Mouse (Mus musculus) intestine, embryonic 16.5 days (tissue): ENCODE data around the gene Trpm8. TPM values are rescaled to one million over a fixed set of nuclear protein-coding genes. Genes with fewer than 3 reads are reported as not detected.

Experiments
- ATAC-seq: fragments of 200-750 bp; cut with Nextera tagmentation; 2 replicates; pipeline ENCODE4 v1.8.0; 2017; ENCODE audit warnings: moderate TSS enrichment, moderate library complexity
- H3K27ac ChIP-seq: fragments of 300-500 bp; sonication (generic); 2 replicates; pipeline ENCODE4 v1.5.1; 2014; ENCODE audit warnings: mild to moderate bottlenecking, low read length
- H3K27me3 ChIP-seq: fragments of 300-500 bp; sonication (generic); replicated peaks from 2 replicates; pipeline ENCODE4 v1.6.1; 2014; ENCODE audit warnings: low read length, control low read depth, mixed read lengths; ENCODE audit not compliant: control insufficient read depth, insufficient read depth
- H3K36me3 ChIP-seq: fragments of 300-500 bp; sonication (generic); 2 replicates; pipeline ENCODE4 v1.6.1; 2014; ENCODE audit warnings: low read length, control low read depth; ENCODE audit not compliant: control insufficient read depth, insufficient read depth
- H3K4me1 ChIP-seq: fragments of 300-500 bp; sonication (generic); 2 replicates; pipeline ENCODE4 v1.6.1; 2014; ENCODE audit warnings: low read length, control low read depth, mixed read lengths; ENCODE audit not compliant: control insufficient read depth, insufficient read depth
- H3K4me2 ChIP-seq: fragments of 300-500 bp; sonication (generic); 2 replicates; pipeline ENCODE4 v1.6.1; 2014; ENCODE audit warnings: low read depth, low read length, control low read depth
- H3K4me3 ChIP-seq: fragments of 300-500 bp; sonication (generic); 2 replicates; pipeline ENCODE4 v1.5.1; 2014; ENCODE audit warnings: mild to moderate bottlenecking, low read length
- H3K9ac ChIP-seq: fragments of 300-500 bp; sonication (generic); 2 replicates; pipeline ENCODE4 v1.6.1; 2014; ENCODE audit warnings: low read depth, low read length
- H3K9me3 ChIP-seq: fragments of 300-500 bp; sonication (generic); 2 replicates; pipeline ENCODE4 v1.6.1; 2016; ENCODE audit warnings: low read length, control low read depth; ENCODE audit not compliant: control insufficient read depth
- WGBS: fragments of 180-500 bp; shearing (Covaris S2); extraction: QIAGEN DNeasy Blood & Tissue Kit; methylation state at CpG from one replicate; pipeline ENCODE4 v1.1.7; 2014; 5-methylcytosine and 5-hydroxymethylcytosine counted together
- polyA plus RNA-seq: library from polyadenylated mRNA; unstranded; fragments of >200 nt; fragmentation: Nextera tagmentation; extraction: Ambion mirVana; gene quantifications from 2 replicates; pipeline ENCODE4 v1.2.1, GENCODE M21; 2015

Trpm8 gene
- polyA plus RNA-seq, 1 experiment from 2014 or later, result not detected

DNA sequence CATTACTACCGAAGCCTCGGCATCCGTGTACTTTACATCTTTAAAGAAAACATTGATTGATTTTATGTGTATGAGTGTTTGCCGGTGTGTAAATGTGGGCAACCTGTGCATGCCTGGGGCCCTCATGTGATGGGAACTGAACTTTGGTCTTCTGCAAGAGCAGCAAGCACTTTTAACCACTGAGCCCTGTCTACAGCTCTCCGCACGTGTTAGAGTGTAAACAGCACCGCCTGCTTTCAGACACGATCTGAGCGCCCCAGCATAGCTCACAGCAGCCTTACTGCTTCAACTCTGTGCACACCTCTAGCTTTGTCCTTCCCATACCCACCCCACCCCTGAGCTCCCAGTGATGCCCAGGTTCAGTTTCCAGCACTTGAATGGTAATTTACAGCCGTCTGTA is 144.6 kb downstream of the Trpm8 start:
- Histone ChIP-seq H3K27ac (no peak overlapping the region; the same call in 1 of the 2 replicates), H3K9me3 (no peaks in the 10 kb centered on the region), H3K4me1 (no peaks in the 10 kb centered on the region; the same call in 1 of the 2 replicates), H3K9ac (0 out of 2 replicates have a peak overlapping the region, but pooled peaks have one; percentile 10), H3K4me3 (no peak overlapping the region), H3K27me3 (no peaks in the 10 kb centered on the region), H3K4me2 (no peak overlapping the region), H3K36me3 (no peaks in the 10 kb centered on the region)
- peak; percentile 71 for ATAC-seq
- WGBS, result 56% methylated on average over 10 of the region's 10 CpGs

DNA sequence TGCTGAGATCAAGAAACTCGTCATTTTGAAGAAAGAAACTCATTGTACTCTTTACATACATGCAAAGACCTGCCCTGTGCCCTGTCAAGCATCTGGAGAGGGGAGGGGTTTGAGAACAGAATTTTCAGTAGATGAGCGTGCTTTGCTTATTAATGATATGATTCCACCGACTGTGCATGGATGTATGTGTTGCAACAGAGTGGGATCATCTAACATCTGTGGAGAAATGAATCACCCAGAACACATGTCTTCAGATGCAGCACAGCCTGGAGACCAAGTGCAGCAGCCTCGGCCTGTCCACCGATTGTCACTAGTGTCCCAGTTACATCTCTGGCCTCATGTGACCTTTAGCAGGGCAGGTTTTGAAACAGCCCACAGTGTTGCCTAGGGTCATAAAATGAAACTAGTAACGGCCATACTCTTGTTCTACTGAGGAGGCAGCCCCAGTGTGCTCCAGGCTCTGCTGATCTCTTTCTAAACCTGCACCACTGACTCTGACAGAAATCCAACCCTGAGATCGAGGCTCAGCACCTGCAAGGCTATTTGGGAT is 145.5 kb downstream of the Trpm8 start:
- no peaks in the 10 kb centered on the region for H3K27me3 ChIP-seq
- no peak overlapping the region for H3K4me3 ChIP-seq
- ATAC-seq, result no peak
- no peak overlapping the region for H3K4me2 ChIP-seq
- H3K27ac ChIP-seq, result no peak overlapping the region
- 60% methylated on average over 7 of the region's 7 CpGs for WGBS
- no peaks in the 10 kb centered on the region; the same call in 1 of the 2 replicates for H3K4me1 ChIP-seq
- H3K36me3 ChIP-seq, result no peaks in the 10 kb centered on the region
- no peak overlapping the region for H3K9ac ChIP-seq
- H3K9me3 ChIP-seq, result no peaks in the 10 kb centered on the region

DNA sequence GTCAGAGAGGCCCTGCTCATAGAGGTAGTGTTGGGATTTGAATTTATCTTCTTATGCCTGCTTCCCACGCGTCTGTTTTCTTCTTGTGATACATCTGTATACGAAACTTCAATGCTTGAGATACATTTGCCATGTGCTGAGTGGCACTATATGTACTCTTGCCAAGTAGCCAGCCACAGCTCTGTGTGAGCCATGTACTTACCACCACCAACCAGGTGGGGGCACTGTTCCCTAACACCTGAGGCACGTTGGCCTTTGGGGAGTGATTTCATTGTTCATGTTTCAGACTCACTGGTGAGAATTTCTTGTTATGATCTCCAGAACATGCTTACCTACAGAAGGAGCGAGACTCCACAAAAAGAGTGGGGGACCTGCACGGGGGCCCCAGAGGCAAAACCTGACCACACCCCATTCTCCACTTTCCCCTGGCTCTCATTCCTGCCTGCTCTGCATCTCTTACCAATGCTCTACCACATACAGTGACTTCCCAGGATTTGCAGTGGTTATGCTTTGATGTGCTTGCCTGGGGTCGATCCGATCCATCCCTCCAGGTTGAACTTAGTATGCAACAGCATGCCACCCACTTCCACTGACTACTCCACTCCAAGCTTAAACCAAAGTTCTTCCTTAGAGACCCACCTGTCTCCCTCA is 147.3 kb downstream of the Trpm8 start:
- Histone ChIP-seq H3K9me3 (no peaks in the 10 kb centered on the region), H3K4me1 (peaks cover 5% of the 10 kb centered on the region; the same call in 1 of the 2 replicates), H3K36me3 (no peaks in the 10 kb centered on the region), H3K27me3 (no peaks in the 10 kb centered on the region), H3K27ac (no peak overlapping the region), H3K4me3 (no peak overlapping the region), H3K9ac (no peak overlapping the region), H3K4me2 (no peak overlapping the region)
- WGBS, result 19% methylated on average over 8 of the region's 8 CpGs
- peak; percentile 43; the same call in 1 of the 2 replicates for ATAC-seq

GRCm38 (mm10) chr1:88427987-88428741 is 150.7 kb downstream of the Trpm8 start:
- Histone ChIP-seq H3K36me3 (no peaks in the 10 kb centered on the region), H3K4me1 (0 out of 2 replicates have a peak, but pooled peaks cover 5% of the 10 kb centered on the region), H3K27ac (no peak overlapping the region), H3K4me3 (no peak overlapping the region), H3K27me3 (no peaks in the 10 kb centered on the region), H3K4me2 (no peak overlapping the region), H3K9ac (no peak overlapping the region), H3K9me3 (no peaks in the 10 kb centered on the region)
- ATAC-seq, result no peak
- 44% methylated on average over 11 of the region's 11 CpGs for WGBS

DNA sequence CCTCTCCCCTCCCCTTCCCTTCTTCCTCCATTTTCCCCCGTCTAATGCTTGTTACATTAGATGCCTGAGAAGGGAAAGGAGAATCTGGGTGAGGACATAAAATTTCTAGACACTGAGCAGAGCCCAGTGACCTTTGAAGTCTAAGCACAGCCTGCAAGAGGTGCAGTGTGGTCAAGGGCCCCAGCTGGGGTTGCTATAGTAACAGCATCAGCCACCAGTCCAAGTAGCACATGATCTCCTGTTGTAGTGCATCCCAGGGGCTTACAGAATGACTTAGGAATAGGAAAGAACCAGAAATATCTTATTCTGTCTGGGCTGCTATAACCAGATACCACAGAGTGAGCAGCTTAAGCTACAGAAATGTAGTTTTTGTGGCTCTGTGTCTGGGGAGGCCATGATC is 152.0 kb downstream of the Trpm8 start:
- H3K4me1 ChIP-seq, result 0 out of 2 replicates have a peak, but pooled peaks cover 5% of the 10 kb centered on the region
- H3K36me3 ChIP-seq, result no peaks in the 10 kb centered on the region
- H3K4me2 ChIP-seq, result no peak overlapping the region
- H3K27ac ChIP-seq, result no peak overlapping the region
- H3K9me3 ChIP-seq, result no peaks in the 10 kb centered on the region
- no peak overlapping the region for H3K9ac ChIP-seq
- no peak overlapping the region for H3K4me3 ChIP-seq
- no peak for ATAC-seq
- no peaks in the 10 kb centered on the region for H3K27me3 ChIP-seq
- WGBS, result 33% methylated on average over 1 of the region's 1 CpGs

DNA sequence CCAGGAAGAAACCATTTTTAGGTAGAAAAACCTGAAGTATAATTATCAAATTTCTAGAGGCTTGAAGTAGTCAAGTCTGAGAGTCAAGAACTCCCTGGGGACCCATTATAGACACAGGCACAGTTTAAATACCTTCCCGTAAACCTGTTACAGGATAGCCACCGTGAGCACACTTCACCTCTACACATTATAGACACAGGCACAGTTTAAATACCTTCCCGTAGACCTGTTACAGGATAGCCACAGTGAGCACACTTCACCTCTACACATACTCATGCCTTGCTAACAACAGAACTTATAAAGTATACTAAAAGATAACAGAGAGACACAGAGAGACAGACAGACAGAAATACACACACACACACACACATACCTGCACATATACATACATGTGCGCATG is 153.8 kb downstream of the Trpm8 start:
- no peak overlapping the region for H3K4me2 ChIP-seq
- H3K9me3 ChIP-seq, result no peaks in the 10 kb centered on the region
- 0 out of 2 replicates have a peak, but pooled peaks cover 5% of the 10 kb centered on the region for H3K4me1 ChIP-seq
- H3K4me3 ChIP-seq, result no peak overlapping the region
- no peaks in the 10 kb centered on the region for H3K27me3 ChIP-seq
- no peak for ATAC-seq
- H3K27ac ChIP-seq, result no peak overlapping the region
- no peaks in the 10 kb centered on the region for H3K36me3 ChIP-seq
- WGBS, result 81% methylated on average over 4 of the region's 4 CpGs
- H3K9ac ChIP-seq, result no peak overlapping the region

DNA sequence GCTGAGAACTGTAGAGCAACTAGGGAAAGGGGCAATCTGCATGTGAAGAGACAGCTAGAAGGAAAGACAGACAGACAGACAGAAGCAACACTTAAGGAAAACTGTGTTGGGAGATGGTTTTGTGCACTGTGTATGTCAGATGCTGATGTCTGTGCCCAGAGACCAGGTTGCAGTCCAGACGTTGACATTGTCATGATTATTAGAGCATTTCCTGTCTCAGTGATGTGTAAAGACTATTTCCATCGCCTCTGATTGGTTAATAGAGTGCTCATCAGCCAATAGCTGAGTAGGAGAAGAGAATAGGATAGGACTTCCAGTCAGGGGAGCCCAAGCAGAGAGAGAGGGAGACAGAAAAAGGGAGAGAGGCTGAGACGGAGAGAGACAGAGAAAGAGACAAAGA is 155.1 kb downstream of the Trpm8 start:
- Histone ChIP-seq H3K9me3 (no peaks in the 10 kb centered on the region), H3K4me1 (peaks cover 12% of the 10 kb centered on the region; the same call in 1 of the 2 replicates), H3K4me3 (no peak overlapping the region), H3K36me3 (no peaks in the 10 kb centered on the region), H3K4me2 (no peak overlapping the region), H3K27ac (no peak overlapping the region), H3K27me3 (no peaks in the 10 kb centered on the region), H3K9ac (no peak overlapping the region)
- 52% methylated on average over 3 of the region's 3 CpGs for WGBS
- no peak for ATAC-seq

DNA sequence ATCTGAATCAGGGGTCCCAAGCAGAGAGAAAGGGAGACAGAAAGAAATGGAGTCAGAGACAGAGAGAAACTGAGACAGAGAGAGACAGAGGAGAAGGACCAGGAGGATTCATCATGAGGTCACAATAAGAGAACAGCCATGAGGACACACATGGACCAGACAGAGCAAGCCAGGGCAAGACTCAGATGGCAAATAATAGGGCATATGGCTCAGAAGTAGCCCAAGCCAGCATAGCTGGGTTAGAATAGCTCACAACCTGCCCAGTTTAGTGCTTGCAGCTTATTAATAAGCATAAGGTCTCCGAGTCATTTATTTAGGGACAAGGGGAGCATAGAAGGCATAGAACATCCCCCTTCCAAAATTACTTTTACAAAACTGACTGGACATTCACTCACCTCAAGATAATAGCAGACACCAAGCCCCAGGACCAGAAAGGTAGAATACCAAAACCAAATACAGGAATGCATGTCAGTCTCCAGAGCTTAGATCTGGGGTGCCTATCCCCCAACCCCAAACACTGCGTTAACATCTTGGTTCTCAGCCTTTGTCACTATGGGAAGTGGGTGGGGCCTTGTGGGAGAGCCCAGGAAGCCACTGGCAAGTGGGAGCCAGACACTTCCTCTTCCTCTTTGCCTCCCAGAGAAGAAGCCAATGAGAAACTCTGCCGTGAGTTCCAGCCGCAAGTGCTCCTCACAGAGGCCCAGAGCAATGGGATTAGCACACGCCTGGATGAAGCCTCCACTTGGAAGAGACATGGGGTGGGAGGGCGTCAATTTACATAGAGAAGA is 155.8 kb downstream of the Trpm8 start:
- 72% methylated on average over 6 of the region's 6 CpGs for WGBS
- no peaks in the 10 kb centered on the region for H3K27me3 ChIP-seq
- no peak overlapping the region for H3K4me3 ChIP-seq
- no peak overlapping the region for H3K4me2 ChIP-seq
- no peaks in the 10 kb centered on the region for H3K9me3 ChIP-seq
- peaks cover 15% of the 10 kb centered on the region; the same call in 1 of the 2 replicates for H3K4me1 ChIP-seq
- no peak overlapping the region for H3K9ac ChIP-seq
- H3K36me3 ChIP-seq, result no peaks in the 10 kb centered on the region
- no peak overlapping the region for H3K27ac ChIP-seq
- ATAC-seq, result no peak

DNA sequence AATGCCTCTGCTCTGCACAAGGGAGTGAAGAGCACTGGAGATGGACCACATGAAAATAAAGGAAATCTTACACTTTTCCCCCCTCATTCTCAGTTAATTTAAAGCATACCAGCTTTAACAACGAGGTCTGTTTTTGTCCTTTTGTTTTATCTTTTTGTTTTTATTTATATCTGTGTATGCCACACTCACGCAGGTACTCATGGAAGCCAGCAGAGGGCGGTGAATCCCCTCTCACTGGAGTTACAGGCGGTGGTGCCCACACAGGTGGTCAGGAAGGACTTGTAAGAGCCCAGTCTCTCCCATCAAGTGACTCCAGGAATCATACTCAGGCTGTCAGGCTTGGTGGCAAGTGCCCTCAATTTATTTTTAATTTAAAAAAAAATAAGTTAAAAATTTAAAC is 156.6 kb downstream of the Trpm8 start:
- Histone ChIP-seq H3K4me1 (peaks cover 11% of the 10 kb centered on the region; the same call in 1 of the 2 replicates), H3K4me2 (no peak overlapping the region), H3K27ac (no peak overlapping the region), H3K27me3 (no peaks in the 10 kb centered on the region), H3K9me3 (no peaks in the 10 kb centered on the region), H3K9ac (no peak overlapping the region), H3K36me3 (no peaks in the 10 kb centered on the region), H3K4me3 (no peak overlapping the region)
- 65% methylated on average over 4 of the region's 4 CpGs for WGBS
- ATAC-seq, result no peak
